Mouse (Mus musculus): ENCODE data around the gene Hoxa3.

Gene Hoxa3

GRCm38 (mm10) chr6:52231885-52232567 lies 18.9 kb upstream of the Hoxa3 start:
- DNase-seq (ENCODE audit: low spot score in 2 of 2): no peak

GRCm38 (mm10) chr6:52230516-52231165 lies 17.5 kb upstream of the Hoxa3 start, which contains the start of gene Hoxa9:
TSS of gene Hoxa9 (minus strand) at chr6:52231089.
- no peak for DNase-seq (ENCODE audit: low spot score in 2 of 2)

GRCm38 (mm10) chr6:52229558-52230416 lies 16.7 kb upstream of the Hoxa3 start:
- DNase-seq (ENCODE audit: low spot score in 2 of 2): no peak

GRCm38 (mm10) chr6:52228475-52229465 lies 15.6 kb upstream of the Hoxa3 start:
- no peak for DNase-seq (ENCODE audit: low spot score in 2 of 2)

GRCm38 (mm10) chr6:52227470-52228222 lies 14.5 kb upstream of the Hoxa3 start:
- no peak for DNase-seq (ENCODE audit: low spot score in 2 of 2)

- DNase-seq (ENCODE audit: low spot score in 2 of 2): no peak
These were observed 13.6 kb upstream of the Hoxa3 start for GRCm38 (mm10) chr6:52226569-52227257.

- DNase-seq (ENCODE audit: low spot score in 2 of 2): no peak
These were observed 12.8 kb upstream of the Hoxa3 start for GRCm38 (mm10) chr6:52225612-52226568.

GRCm38 (mm10) chr6:52224895-52225611 lies 11.9 kb upstream of the Hoxa3 start:
- no peak for DNase-seq (ENCODE audit: low spot score in 2 of 2)

GRCm38 (mm10) chr6:52223939-52224760 lies 11.0 kb upstream of the Hoxa3 start:
- DNase-seq (ENCODE audit: low spot score in 2 of 2): no peak

- no peak for DNase-seq (ENCODE audit: low spot score in 2 of 2)
These were observed 9.6 kb upstream of the Hoxa3 start for GRCm38 (mm10) chr6:52222729-52223128.

GRCm38 (mm10) chr6:52221993-52222685 lies 9.0 kb upstream of the Hoxa3 start:
- no peak for DNase-seq (ENCODE audit: low spot score in 2 of 2)

- peak; percentile 66 to 67 for DNase-seq (ENCODE audit: low spot score in 2 of 2)
These were observed 8.3 kb upstream of the Hoxa3 start, which contains the start of gene Hoxa7 for GRCm38 (mm10) chr6:52221337-52221992. TSS of gene Hoxa7 (minus strand) at chr6:52221854.

- DNase-seq (ENCODE audit: low spot score in 2 of 2): no peak
These were observed 7.8 kb upstream of the Hoxa3 start for GRCm38 (mm10) chr6:52220865-52221310.

- no peak for DNase-seq (ENCODE audit: low spot score in 2 of 2)
These were observed 7.1 kb upstream of the Hoxa3 start for GRCm38 (mm10) chr6:52220003-52220864.

Data from frontal cortex, postnatal 25 days (tissue).